Mouse (Mus musculus) midbrain, postnatal 0 days (tissue): ENCODE results near the gene Themis. TPM values are rescaled to one million over a fixed set of nuclear protein-coding genes. Genes with fewer than 3 reads are reported as not detected.
A peak's percentile ranks its signal among the peaks of the same experiment; 100 is the strongest.

Experiments used
- ATAC-seq: fragments of 200-750 bp; cut with Nextera tagmentation; 2 replicates; pipeline ENCODE4 v1.8.0; 2017; ENCODE audit warnings: moderate number of reproducible peaks, mild to moderate bottlenecking, moderate TSS enrichment, moderate library complexity; ENCODE audit not compliant: low FRiP score
- DNase-seq: peaks from one replicate; pipeline ENCODE4 v3.0.0-alpha.2; 2015; ENCODE audit warnings: low spot score
- H3K27ac ChIP-seq: fragments of 300-500 bp; sonication (generic); 2 replicates; pipeline ENCODE4 v1.5.1; 2014; ENCODE audit warnings: low read depth, mild to moderate bottlenecking, low read length, mixed read lengths
- H3K27me3 ChIP-seq: fragments of 300-500 bp; sonication (generic); 2 replicates; pipeline ENCODE4 v1.6.1; 2014; ENCODE audit warnings: low read length, control low read depth, mixed read lengths; ENCODE audit not compliant: insufficient read depth
- H3K36me3 ChIP-seq: fragments of 300-500 bp; sonication (generic); 2 replicates; pipeline ENCODE4 v1.6.1; 2014; ENCODE audit warnings: low read length, control low read depth, mixed read lengths; ENCODE audit not compliant: insufficient read depth
- H3K4me1 ChIP-seq: fragments of 300-500 bp; sonication (generic); 2 replicates; pipeline ENCODE4 v1.6.1; 2014; ENCODE audit warnings: mild to moderate bottlenecking, control low read depth, antibody characterized with exemption, low read length, mixed read lengths; ENCODE audit not compliant: insufficient read depth
- H3K4me2 ChIP-seq: fragments of 300-500 bp; sonication (generic); 2 replicates; pipeline ENCODE4 v1.6.1; 2014; ENCODE audit warnings: low read depth, mild to moderate bottlenecking, low read length, mixed read lengths; ENCODE audit not compliant: poor library complexity, severe bottlenecking
- H3K4me3 ChIP-seq: fragments of 300-500 bp; sonication (generic); 2 replicates; pipeline ENCODE4 v1.5.1; 2014; ENCODE audit warnings: low read depth, mild to moderate bottlenecking, low read length, moderate library complexity
- H3K9ac ChIP-seq: fragments of 300-500 bp; sonication (generic); replicated peaks from 2 replicates; pipeline ENCODE4 v1.6.1; 2014; ENCODE audit warnings: mild to moderate bottlenecking, low read length, moderate library complexity, mixed read lengths; ENCODE audit not compliant: poor library complexity, severe bottlenecking
- H3K9me3 ChIP-seq: fragments of 300-500 bp; sonication (generic); 2 replicates; pipeline ENCODE4 v1.6.1; 2016; ENCODE audit warnings: low read length, control low read depth
- CTCF ChIP-seq: IDR thresholded peaks from 2 replicates; pipeline ENCODE4 v1.5.1; 2016; ENCODE audit warnings: antibody characterized with exemption, mild to moderate bottlenecking
- WGBS: fragments of 180-500 bp; shearing (Covaris S2); extraction: QIAGEN DNeasy Blood & Tissue Kit; methylation state at CpG from one replicate; pipeline ENCODE4 v1.1.7; 2014; 5-methylcytosine and 5-hydroxymethylcytosine counted together
- polyA plus RNA-seq: library from polyadenylated mRNA; unstranded; fragments of >200 nt; fragmentation: Nextera tagmentation; extraction: Ambion mirVana; gene quantifications from 2 replicates; pipeline ENCODE4 v1.2.1, GENCODE M21; 2015
- total RNA-seq: library from RNA; depleted of rRNA; stranded (reverse); fragments of >200 nt; gene quantifications from 2 replicates; pipeline ENCODE4 v1.2.3, GENCODE M21; 2014

The Themis gene
- total and polyA plus RNA-seq, 2 experiments from 2014 or later: not detected

GRCm38 (mm10) chr10:28746426-28746825 lies 78.3 kb downstream of the Themis start:
- H3K27ac ChIP-seq: no peak overlapping the region
- no peak for ATAC-seq
- H3K9ac ChIP-seq: no peak overlapping the region
- DNase-seq: no peak
- H3K4me2 ChIP-seq: no peak overlapping the region
- TF ChIP-seq CTCF: no peak
- H3K9me3 ChIP-seq: no peaks in the 10 kb centered on the region
- H3K36me3 ChIP-seq: no peaks in the 10 kb centered on the region
- H3K4me3 ChIP-seq: no peak overlapping the region
- no peaks in the 10 kb centered on the region for H3K4me1 ChIP-seq
- no peaks in the 10 kb centered on the region for H3K27me3 ChIP-seq

- no peak for TF ChIP-seq CTCF
- WGBS: 76% methylated on average over 2 of the region's 2 CpGs
- ATAC-seq: no peak
Measured at GRCm38 (mm10) chr10:28753321-28753720, 85.2 kb downstream of the Themis start.

GRCm38 (mm10) chr10:28754927-28755326 lies 86.8 kb downstream of the Themis start:
- Histone ChIP-seq H3K9ac (no peak overlapping the region), H3K27me3 (no peaks in the 10 kb centered on the region), H3K4me2 (no peak overlapping the region), H3K4me3 (no peak overlapping the region), H3K4me1 (no peaks in the 10 kb centered on the region), H3K9me3 (no peaks in the 10 kb centered on the region), H3K36me3 (no peaks in the 10 kb centered on the region), H3K27ac (no peak overlapping the region)
- TF ChIP-seq CTCF: no peak
- DNase-seq (peak; percentile 5), ATAC-seq (no peak)

More at GRCm38 (mm10) chr10:28753321-28753720, 85.2 kb downstream of the Themis start:
- H3K4me3 ChIP-seq: no peak overlapping the region
- no peak overlapping the region for H3K27ac ChIP-seq
- H3K4me1 ChIP-seq: no peaks in the 10 kb centered on the region
- no peak overlapping the region for H3K9ac ChIP-seq
- no peak for DNase-seq
- H3K4me2 ChIP-seq: no peak overlapping the region
- no peaks in the 10 kb centered on the region for H3K36me3 ChIP-seq
- H3K9me3 ChIP-seq: no peaks in the 10 kb centered on the region
- no peaks in the 10 kb centered on the region for H3K27me3 ChIP-seq

GRCm38 (mm10) chr10:28776777-28777402 lies 108.7 kb downstream of the Themis start:
- no peak for DNase-seq
- Histone ChIP-seq H3K27me3 (no peaks in the 10 kb centered on the region), H3K9me3 (no peaks in the 10 kb centered on the region), H3K4me1 (no peaks in the 10 kb centered on the region), H3K4me2 (no peak overlapping the region), H3K36me3 (no peaks in the 10 kb centered on the region), H3K4me3 (no peak overlapping the region), H3K9ac (no peak overlapping the region), H3K27ac (no peak overlapping the region)
- ATAC-seq: no peak
- no peak for TF ChIP-seq CTCF
- WGBS: 73% methylated on average over 5 of the region's 5 CpGs

- H3K4me2 ChIP-seq: no peak overlapping the region
- no peaks in the 10 kb centered on the region for H3K4me1 ChIP-seq
- DNase-seq (no peak), ATAC-seq (no peak)
- no peak for TF ChIP-seq CTCF
- no peak overlapping the region for H3K4me3 ChIP-seq
- H3K9me3 ChIP-seq: no peaks in the 10 kb centered on the region
- no peak overlapping the region for H3K9ac ChIP-seq
- H3K36me3 ChIP-seq: no peaks in the 10 kb centered on the region
- H3K27ac ChIP-seq: no peak overlapping the region
- 86% methylated on average over 4 of the region's 4 CpGs for WGBS
- H3K27me3 ChIP-seq: no peaks in the 10 kb centered on the region
Measured at GRCm38 (mm10) chr10:28799469-28799868, 131.3 kb downstream of the Themis start.

GRCm38 (mm10) chr10:28805160-28805559 lies 137.0 kb downstream of the Themis start:
- no peaks in the 10 kb centered on the region for H3K36me3 ChIP-seq
- DNase-seq (no peak), ATAC-seq (no peak)
- H3K9ac ChIP-seq: no peak overlapping the region
- H3K4me2 ChIP-seq: no peak overlapping the region
- 83% methylated on average over 3 of the region's 3 CpGs for WGBS
- H3K4me1 ChIP-seq: no peaks in the 10 kb centered on the region
- H3K27ac ChIP-seq: no peak overlapping the region
- H3K9me3 ChIP-seq: no peaks in the 10 kb centered on the region
- no peak for TF ChIP-seq CTCF
- H3K27me3 ChIP-seq: no peaks in the 10 kb centered on the region
- H3K4me3 ChIP-seq: no peak overlapping the region
